ENCODE assay signal across 8 mouse cellular contexts in genomic region chr11:58978706-58979030, GRCm38 (mm10). TPM values are rescaled to one million over a fixed set of nuclear protein-coding genes. Genes with fewer than 3 reads are reported as not detected.
A peak's percentile ranks its signal among the peaks of the same experiment; 100 is the strongest.
DNase-seq lines count a peak whose midpoint lies in the region; ATAC-seq lines count a peak whose summit lies in the region.

No protein-coding gene starts in this region.

- no peak overlapping the region for H3K27ac ChIP-seq in lung, embryonic 16.5 days (ENCODE audit: low read length)
- no peak overlapping the region; the same call in 1 of the 2 replicates for H3K27ac ChIP-seq in limb, embryonic 11.5 days (replicated peaks; ENCODE audit: low read depth, low read length)
- no peak overlapping the region for H3K27ac ChIP-seq in stomach, embryonic 14.5 days (ENCODE audit: low read length)

- H3K9ac ChIP-seq in lung, embryonic 16.5 days (ENCODE audit: low read length): peak overlapping the region; percentile 96
- peak overlapping the region; percentile 90 for H3K9ac ChIP-seq in limb, embryonic 11.5 days (ENCODE audit: low read length)
- peak overlapping the region; percentile 95 for H3K9ac ChIP-seq in stomach, embryonic 14.5 days (replicated peaks; ENCODE audit: low read depth, low read length)

- H3K9me3 ChIP-seq in lung, embryonic 16.5 days (ENCODE audit: control insufficient read depth, low read length): no peaks in the 10 kb centered on the region
- H3K9me3 ChIP-seq in limb, embryonic 11.5 days (ENCODE audit: control insufficient read depth, low read length): no peaks in the 10 kb centered on the region
- H3K9me3 ChIP-seq in stomach, embryonic 14.5 days (ENCODE audit: control insufficient read depth, low read depth, low read length): no peaks in the 10 kb centered on the region

- H3K4me3 ChIP-seq in lung, embryonic 16.5 days (ENCODE audit: low read length): peak overlapping the region; percentile 98
- peak overlapping the region; percentile 99 for H3K4me3 ChIP-seq in limb, embryonic 11.5 days (ENCODE audit: low read depth, low read length)
- H3K4me3 ChIP-seq in stomach, embryonic 14.5 days (ENCODE audit: low read depth, low read length): peak overlapping the region; percentile 96

- peak overlapping the region; percentile 98 for H3K4me2 ChIP-seq in lung, embryonic 16.5 days (ENCODE audit: low read depth, low read length)
- H3K4me2 ChIP-seq in limb, embryonic 11.5 days (ENCODE audit: low read depth, severe bottlenecking): peak overlapping the region; percentile 95
- peak overlapping the region; percentile 99 for H3K4me2 ChIP-seq in stomach, embryonic 14.5 days (replicated peaks; ENCODE audit: low read depth, low read length)

- 2% methylated on average over 5 of the region's 5 CpGs for WGBS in lung, embryonic 16.5 days
- WGBS in limb, embryonic 11.5 days: 3% methylated on average over 5 of the region's 5 CpGs
- under 1% methylated on average over 5 of the region's 5 CpGs for WGBS in stomach, embryonic 14.5 days

- DNase-seq in lung, postnatal 25 days (ENCODE audit: low spot score): no peak
- DNase-seq in limb, embryonic 11.5 days (ENCODE audit: low spot score): no peak
- no peak for DNase-seq in cerebellum, adult 9-11 months
- DNase-seq in thymus, postnatal 14 days: no peak
- DNase-seq in Muller cell, postnatal 12 days (ENCODE audit: inconsistent ontology term): no peak

- ATAC-seq in lung, embryonic 16.5 days (ENCODE audit: low read depth): no peak; the same call in 1 of the 2 replicates
- ATAC-seq in erythroblast, adult 5-6 weeks (replicated peaks; ENCODE audit: low FRiP score, poor library complexity, severe bottlenecking): peak; percentile 10; the same call in 1 of the 2 replicates
- no peak for ATAC-seq in limb, embryonic 11.5 days (ENCODE audit: insufficient number of reproducible peaks, low FRiP score, low TSS enrichment, low read depth)
- no peak for ATAC-seq in stomach, embryonic 14.5 days (ENCODE audit: insufficient number of reproducible peaks, insufficient read depth, low FRiP score, low read depth)

- no peaks in the 10 kb centered on the region for H3K27me3 ChIP-seq in lung, embryonic 16.5 days (ENCODE audit: control insufficient read depth, insufficient read depth, low read depth, low read length)
- no peaks in the 10 kb centered on the region for H3K27me3 ChIP-seq in limb, embryonic 11.5 days (ENCODE audit: control insufficient read depth, insufficient read depth, low read length)
- no peaks in the 10 kb centered on the region for H3K27me3 ChIP-seq in stomach, embryonic 14.5 days (ENCODE audit: control insufficient read depth, insufficient read depth, low read length)

- peaks cover 25% of the 10 kb centered on the region for H3K4me1 ChIP-seq in lung, embryonic 16.5 days (replicated peaks; ENCODE audit: control insufficient read depth, insufficient read depth, low read length)
- peaks cover 16% of the 10 kb centered on the region for H3K4me1 ChIP-seq in limb, embryonic 11.5 days (ENCODE audit: control insufficient read depth, insufficient read depth, low read length)
- peaks cover 17% of the 10 kb centered on the region for H3K4me1 ChIP-seq in stomach, embryonic 14.5 days (ENCODE audit: control insufficient read depth, insufficient read depth, low read length)

- peaks cover 10% of the 10 kb centered on the region for H3K36me3 ChIP-seq in lung, embryonic 16.5 days (ENCODE audit: control insufficient read depth, insufficient read depth, low read length)
- peaks cover 6% of the 10 kb centered on the region; the same call in 1 of the 2 replicates for H3K36me3 ChIP-seq in limb, embryonic 11.5 days (ENCODE audit: control insufficient read depth, insufficient read depth, low read length)
- peaks cover 10% of the 10 kb centered on the region; the same call in 1 of the 2 replicates for H3K36me3 ChIP-seq in stomach, embryonic 14.5 days (ENCODE audit: control insufficient read depth, insufficient read depth, low read length)

RNA-seq across cellular contexts. Expression of gene Trim11, which starts 0.8 kb away (rescaled TPM):
- polyA plus RNA-seq in lung, embryonic 16.5 days (2015; fragmentation: Nextera tagmentation; extraction: Ambion mirVana): 21.9 and 23.2 TPM in 2 replicates
- 6.7 and 11.1 TPM in 2 replicates for total RNA-seq in erythroblast, adult 5-6 weeks (2015; ENCODE audit: low replicate concordance)
- 8.1 and 10.8 TPM in 2 replicates for total RNA-seq in erythroblast, adult 5-6 weeks (2017; ENCODE audit: low replicate concordance)
- polyA plus RNA-seq in limb, embryonic 11.5 days (2014; fragmentation: Nextera tagmentation; extraction: Ambion mirVana): 19.0 and 20.5 TPM in 2 replicates
- 18.1 and 20.3 TPM in 2 replicates for polyA plus RNA-seq in stomach, embryonic 14.5 days (2014; fragmentation: Nextera tagmentation; extraction: Ambion mirVana)

RNA-seq across cellular contexts. Expression of gene Hist3h2a, which starts 24.2 kb away (rescaled TPM):
- polyA plus RNA-seq in lung, embryonic 16.5 days (2015; fragmentation: Nextera tagmentation; extraction: Ambion mirVana): 21.8 and 23.3 TPM in 2 replicates
- total RNA-seq in erythroblast, adult 5-6 weeks (2015; ENCODE audit: low replicate concordance): 30.5 and 41.5 TPM in 2 replicates
- total RNA-seq in erythroblast, adult 5-6 weeks (2017; ENCODE audit: low replicate concordance): 255 and 279 TPM in 2 replicates
- 17.9 and 19.2 TPM in 2 replicates for polyA plus RNA-seq in limb, embryonic 11.5 days (2014; fragmentation: Nextera tagmentation; extraction: Ambion mirVana)
- polyA plus RNA-seq in stomach, embryonic 14.5 days (2014; fragmentation: Nextera tagmentation; extraction: Ambion mirVana): 32.4 and 33.9 TPM in 2 replicates

RNA-seq across cellular contexts. Expression of gene Trim17, which starts 24.2 kb away (rescaled TPM):
- polyA plus RNA-seq in lung, embryonic 16.5 days (2015; fragmentation: Nextera tagmentation; extraction: Ambion mirVana): 0.41 and 0.65 TPM in 2 replicates
- 0.63 TPM in 1 of 2 replicates, not detected in the other for total RNA-seq in erythroblast, adult 5-6 weeks (2015; ENCODE audit: low replicate concordance)
- total RNA-seq in erythroblast, adult 5-6 weeks (2017; ENCODE audit: low replicate concordance): 1.5 TPM in 1 of 2 replicates, not detected in the other
- 0.25 and 0.27 TPM in 2 replicates for polyA plus RNA-seq in limb, embryonic 11.5 days (2014; fragmentation: Nextera tagmentation; extraction: Ambion mirVana)
- polyA plus RNA-seq in stomach, embryonic 14.5 days (2014; fragmentation: Nextera tagmentation; extraction: Ambion mirVana): 0.20 and 0.62 TPM in 2 replicates

RNA-seq across cellular contexts. Expression of gene Hist3h2ba, which starts 29.9 kb away (rescaled TPM):
- 24.0 and 28.3 TPM in 2 replicates for polyA plus RNA-seq in lung, embryonic 16.5 days (2015; fragmentation: Nextera tagmentation; extraction: Ambion mirVana)
- 7.5 and 25.9 TPM in 2 replicates for total RNA-seq in erythroblast, adult 5-6 weeks (2015; ENCODE audit: low replicate concordance)
- 40.6 and 51.9 TPM in 2 replicates for total RNA-seq in erythroblast, adult 5-6 weeks (2017; ENCODE audit: low replicate concordance)
- 8.8 and 11.1 TPM in 2 replicates for polyA plus RNA-seq in limb, embryonic 11.5 days (2014; fragmentation: Nextera tagmentation; extraction: Ambion mirVana)
- 31.2 and 32.5 TPM in 2 replicates for polyA plus RNA-seq in stomach, embryonic 14.5 days (2014; fragmentation: Nextera tagmentation; extraction: Ambion mirVana)

RNA-seq across cellular contexts. Expression of gene Rnf187, which starts 40.0 kb away (rescaled TPM):
- polyA plus RNA-seq in lung, embryonic 16.5 days (2015; fragmentation: Nextera tagmentation; extraction: Ambion mirVana): 150 and 161 TPM in 2 replicates
- total RNA-seq in erythroblast, adult 5-6 weeks (2015; ENCODE audit: low replicate concordance): 18.6 and 23.6 TPM in 2 replicates
- total RNA-seq in erythroblast, adult 5-6 weeks (2017; ENCODE audit: low replicate concordance): 32.3 and 36.6 TPM in 2 replicates
- 269 and 275 TPM in 2 replicates for polyA plus RNA-seq in limb, embryonic 11.5 days (2014; fragmentation: Nextera tagmentation; extraction: Ambion mirVana)
- polyA plus RNA-seq in stomach, embryonic 14.5 days (2014; fragmentation: Nextera tagmentation; extraction: Ambion mirVana): 211 and 222 TPM in 2 replicates
